ENCODE assay signal across 8 mouse cellular contexts in genomic region chr17:12769380-12769921, GRCm38 (mm10). TPM values are rescaled to one million over a fixed set of nuclear protein-coding genes. Genes with fewer than 3 reads are reported as not detected.
DNase-seq lines count a peak whose midpoint lies in the region; ATAC-seq lines count a peak whose summit lies in the region.

Gene Igf2r (minus strand): TSS chr17:12769664.

- H3K4me1 ChIP-seq in intestine, embryonic 16.5 days (ENCODE audit: control insufficient read depth, insufficient read depth, low read length) = peaks cover 16% of the 10 kb centered on the region; the same call in 1 of the 2 replicates

- H3K36me3 ChIP-seq in intestine, embryonic 16.5 days (ENCODE audit: control insufficient read depth, insufficient read depth, low read length) = peaks cover 13% of the 10 kb centered on the region; the same call in 1 of the 2 replicates

- 39% methylated on average over 67 of the region's 67 CpGs for WGBS in intestine, embryonic 16.5 days

- H3K27me3 ChIP-seq in intestine, embryonic 16.5 days (replicated peaks; ENCODE audit: control insufficient read depth, insufficient read depth, low read length) = no peaks in the 10 kb centered on the region

- intact Hi-C loops in gastrocnemius, postnatal 36 days (cut with DNase I) = loop anchor here (2.0 kb wide), 1 partner anchor 47 kb away; no protein-coding TSS in a partner anchor
- intact Hi-C loops in left cerebral cortex, postnatal 25 days (cut with DNase I) = no loop called here

- DNase-seq in adrenal gland, adult 18-20 months (ENCODE audit: low spot score in 2 of 2) = peak; percentile 60
- peak; percentile 92 for DNase-seq in embryo, embryonic 11 days
- peak; percentile 55 to 61 for DNase-seq in gastrocnemius, postnatal 36 days
- peak; percentile 85 to 87 for DNase-seq in left cerebral cortex, postnatal 25 days (ENCODE audit: low spot score in 2 of 2)
- peak; percentile 84 for DNase-seq in mesoderm, embryonic 11.5 days (ENCODE audit: low read depth, low spot score)
- peak; percentile 82 to 85 for DNase-seq in right cerebral cortex, postnatal 36 days (ENCODE audit: low spot score in 2 of 2)
- DNase-seq in MN1 (ENCODE audit: low spot score) = no peak

- H3K4me3 ChIP-seq in intestine, embryonic 16.5 days (ENCODE audit: low read length) = peak within 1 kb of the TSS; percentile 67

- no peaks in the 10 kb centered on the region for H3K9me3 ChIP-seq in intestine, embryonic 16.5 days (ENCODE audit: control insufficient read depth, low read length)

- H3K4me2 ChIP-seq in intestine, embryonic 16.5 days (ENCODE audit: low read depth, low read length) = peak within 1 kb of the TSS; percentile 38

- peak; percentile 84 for ATAC-seq in intestine, embryonic 16.5 days

- peak within 1 kb of the TSS; percentile 83 for H3K9ac ChIP-seq in intestine, embryonic 16.5 days (ENCODE audit: low read depth, low read length)

- H3K27ac ChIP-seq in intestine, embryonic 16.5 days (ENCODE audit: low read length) = peak within 1 kb of the TSS; percentile 82

RNA-seq across cellular contexts. Expression of gene Igf2r, which starts in this region (rescaled TPM):
- 10 to 100 TPM; 55.8 to 67.8 TPM for total RNA-seq in adrenal gland, adult 18-20 months (2021)
- total RNA-seq in gastrocnemius, postnatal 36 days (2021) = 10 to 100 TPM; 41.0 to 42.8 TPM
- polyA plus RNA-seq in intestine, embryonic 16.5 days (2015; fragmentation: Nextera tagmentation; extraction: Ambion mirVana) = 26.6 and 36.2 TPM in 2 replicates
- 10 to 100 TPM; 28.5 to 29.2 TPM for total RNA-seq in left cerebral cortex, postnatal 25 days (2021)
